Mouse (Mus musculus) olfactory bulb, adult 2 months (tissue): ENCODE results near the gene Tigar.

ENCODE experiments used
- CTCF ChIP-seq: fragments of 200-500 bp; IDR thresholded peaks from 2 replicates; pipeline ENCODE4 v1.5.1; 2012; ENCODE audit warnings: low read depth, mild to moderate bottlenecking, low read length, moderate library complexity; ENCODE audit not compliant: insufficient read depth
- POLR2A ChIP-seq: fragments of 200-500 bp; IDR thresholded peaks from 2 replicates; pipeline ENCODE4 v1.6.1; 2012; ENCODE audit warnings: mild to moderate bottlenecking, low read depth, low read length, moderate library complexity; ENCODE audit not compliant: insufficient read depth

- TF ChIP-seq CTCF (no peak), POLR2A (no peak)
Observed at GRCm38 (mm10) chr6:127153296-127153800, 44.0 kb upstream of the Tigar start.
